Mouse (Mus musculus) CH12.LX (cell line): Measurements from ENCODE around the gene Sult1e1. TPM values are rescaled to one million over a fixed set of nuclear protein-coding genes. Genes with fewer than 3 reads are reported as not detected.

Experiments used
- DNase-seq: peaks from one replicate; pipeline ENCODE4 v3.0.0-alpha.2; 2013; ENCODE audit errors: extremely low read depth
- H3K27ac ChIP-seq: 2 replicates; pipeline ENCODE4 v1.5.1; 2012; ENCODE audit warnings: low read depth, mild to moderate bottlenecking, control low read depth, moderate library complexity; ENCODE audit not compliant: insufficient read depth
- H3K27me3 ChIP-seq: replicated peaks from 2 replicates; pipeline ENCODE3; 2012; ENCODE audit warnings: inconsistent platforms
- H3K36me3 ChIP-seq, 2 experiments: replicated peaks in 1 of 2; 2 replicates each; pipeline versions ENCODE3 to v1.6.1; 2012; ENCODE audit warnings: inconsistent platforms in 1 of 2, low read length in 1 of 2, mild to moderate bottlenecking in 1 of 2, mixed read lengths in 1 of 2, moderate library complexity in 1 of 2; ENCODE audit not compliant: control insufficient read depth in 1 of 2, insufficient read depth in 1 of 2
- H3K4me1 ChIP-seq, 2 experiments: 2 replicates each; pipeline ENCODE4 v1.6.1; 2012; ENCODE audit warnings: inconsistent platforms in 1 of 2, moderate library complexity in 1 of 2; ENCODE audit not compliant: insufficient read depth in 2 of 2, control insufficient read depth in 1 of 2
- H3K4me2 ChIP-seq: 2 replicates; pipeline ENCODE4 v1.6.1; 2012; ENCODE audit warnings: low read depth, mild to moderate bottlenecking, control low read depth; ENCODE audit not compliant: poor library complexity, insufficient read depth, severe bottlenecking
- H3K4me3 ChIP-seq, 3 experiments: fragments of 150-350 bp in 1 of 3; sonication (generic) in 1 of 3; replicated peaks in 1 of 3; 2 replicates each; pipeline versions ENCODE3 to v1.5.1; 2011 to 2012; ENCODE audit warnings: low read depth in 2 of 3, low read length in 2 of 3, mild to moderate bottlenecking in 2 of 3, moderate library complexity in 2 of 3, control low read depth in 1 of 3, improper control_type of control experiment in 1 of 3, inconsistent platforms in 1 of 3, mixed read lengths in 1 of 3; ENCODE audit not compliant: poor library complexity in 1 of 3
- H3K79me2 ChIP-seq: replicated peaks from 2 replicates; pipeline ENCODE4 v1.6.1; 2012; ENCODE audit warnings: mild to moderate bottlenecking, moderate library complexity; ENCODE audit not compliant: control insufficient read depth, poor library complexity, insufficient read depth, severe bottlenecking; ENCODE audit errors: extremely low read depth
- H3K9ac ChIP-seq: 2 replicates; pipeline ENCODE4 v1.6.1; 2012; ENCODE audit warnings: low read depth, mild to moderate bottlenecking, control low read depth, moderate library complexity; ENCODE audit not compliant: insufficient read depth
- H3K9me3 ChIP-seq: replicated peaks from 2 replicates; pipeline ENCODE3; 2012; ENCODE audit warnings: low read length, inconsistent platforms, mixed read lengths
- CHD1 ChIP-seq: IDR thresholded peaks from 2 replicates; pipeline ENCODE4 v1.6.1; 2012; ENCODE audit warnings: low read depth, low read length, improper control_type of control experiment, inconsistent platforms
- E2F4 ChIP-seq: IDR thresholded peaks from 2 replicates; pipeline ENCODE4 v1.6.1; 2011; ENCODE audit warnings: low read depth, low read length, improper control_type of control experiment; ENCODE audit not compliant: insufficient replicate concordance
- ETS1 ChIP-seq: conservative IDR thresholded peaks from 2 replicates; pipeline ENCODE4 v1.6.1; 2012; ENCODE audit warnings: low read depth, mild to moderate bottlenecking, inconsistent platforms, low read length, improper control_type of control experiment, moderate library complexity
- GABPA ChIP-seq: IDR thresholded peaks from 2 replicates; pipeline ENCODE4 v1.6.1; 2012; ENCODE audit warnings: low read depth, low read length, improper control_type of control experiment, inconsistent platforms; ENCODE audit not compliant: insufficient replicate concordance
- HCFC1 ChIP-seq: IDR thresholded peaks from 2 replicates; pipeline ENCODE4 v1.6.1; 2012; ENCODE audit warnings: low read depth, mild to moderate bottlenecking, inconsistent platforms, low read length, improper control_type of control experiment
- IRF4 ChIP-seq: IDR thresholded peaks from 2 replicates; pipeline ENCODE4 v1.6.1; 2014; ENCODE audit warnings: low read depth, mild to moderate bottlenecking, inconsistent platforms, low read length, improper control_type of control experiment
- JUN ChIP-seq: IDR thresholded peaks from 2 replicates; pipeline ENCODE4 v1.6.1; 2011; ENCODE audit warnings: low read depth, mild to moderate bottlenecking, low read length, improper control_type of control experiment, moderate library complexity; ENCODE audit not compliant: insufficient read depth
- JUND ChIP-seq: conservative IDR thresholded peaks from 2 replicates; pipeline ENCODE4 v1.6.1; 2011; ENCODE audit warnings: low read depth, low read length, improper control_type of control experiment
- MAZ ChIP-seq: IDR thresholded peaks from 2 replicates; pipeline ENCODE4 v1.6.1; 2012; ENCODE audit warnings: low read depth, mild to moderate bottlenecking, inconsistent platforms, low read length, improper control_type of control experiment, moderate library complexity
- NELFE ChIP-seq: IDR thresholded peaks from 2 replicates; pipeline ENCODE4 v1.6.1; 2011; ENCODE audit warnings: low read depth, low read length, improper control_type of control experiment
- POLR2AphosphoS2 ChIP-seq: IDR thresholded peaks from 2 replicates; pipeline ENCODE4 v1.6.1; 2011; ENCODE audit warnings: low read depth, low read length, improper control_type of control experiment
- RAD21 ChIP-seq: IDR thresholded peaks from 2 replicates; pipeline ENCODE4 v1.6.1; 2011; ENCODE audit warnings: low read depth, mild to moderate bottlenecking, low read length, improper control_type of control experiment, moderate library complexity
- TBP ChIP-seq: conservative IDR thresholded peaks from 2 replicates; pipeline ENCODE4 v1.6.1; 2011; ENCODE audit warnings: low read depth, low read length, improper control_type of control experiment
- TCF12 ChIP-seq: IDR thresholded peaks from 2 replicates; pipeline ENCODE4 v1.6.1; 2014; ENCODE audit warnings: low read depth, mild to moderate bottlenecking, inconsistent platforms, low read length, improper control_type of control experiment
- UBTF ChIP-seq: IDR thresholded peaks from 2 replicates; pipeline ENCODE4 v1.6.1; 2012; ENCODE audit warnings: low read depth, mild to moderate bottlenecking, inconsistent platforms, low read length, improper control_type of control experiment, moderate library complexity
- USF1 ChIP-seq: IDR thresholded peaks from 2 replicates; pipeline ENCODE4 v1.6.1; 2014; ENCODE audit warnings: low read depth, mild to moderate bottlenecking, inconsistent platforms, low read length, improper control_type of control experiment
- ZKSCAN1 ChIP-seq: IDR thresholded peaks from 2 replicates; pipeline ENCODE4 v1.6.1; 2012; ENCODE audit warnings: low read depth, inconsistent platforms, low read length, improper control_type of control experiment, borderline replicate concordance
- ZMIZ1 ChIP-seq: IDR thresholded peaks from 2 replicates; pipeline ENCODE4 v1.6.1; 2012; ENCODE audit warnings: low read depth, mild to moderate bottlenecking, inconsistent platforms, low read length, improper control_type of control experiment
- dilution Hi-C: fragments of 300-500 bp; cut with MboI; formaldehyde crosslinking; loops from 2 replicates; pipeline ENCODE4 v1.14.3; 2020; ENCODE audit warnings: low sequenced_read_pairs; ENCODE audit not compliant: extremely low pct_unique_long_range_greater_than_20kb, extremely low pct_ligation_motif_present
- in situ Hi-C: fragments of 300-500 bp; cut with MboI; formaldehyde crosslinking; loops from 3 replicates; pipeline ENCODE4 v1.14.3; 2019; ENCODE audit warnings: low sequenced_read_pairs, low pct_ligation_motif_present, low pct_unique_long_range_greater_than_20kb, mixed read lengths
- polyA plus RNA-seq: library from polyadenylated mRNA; unstranded; fragments of >175 nt; gene quantifications from 2 replicates; pipeline ENCODE4 v1.2.1, GENCODE M21; 2012; ENCODE audit warnings: low read depth; ENCODE audit not compliant: insufficient read length
- total RNA-seq, 2 experiments: library from RNA; depleted of rRNA; stranded (reverse); fragments of 300-350 nt in 1 of 2; fragments of >200 nt in 1 of 2; gene quantifications; 2 replicates each; pipeline ENCODE4 v1.2.3; 2012 to 2014

Gene Sult1e1
- total and polyA plus RNA-seq, 3 experiments, result not detected

GRCm38 (mm10) chr5:87567306-87567705, 24.1 kb downstream of the Sult1e1 start:
- Histone ChIP-seq H3K27ac (no peak overlapping the region), H3K4me2 (no peak overlapping the region), H3K27me3 (no peaks in the 10 kb centered on the region), H3K4me1 (no peaks in the 10 kb centered on the region), H3K79me2 (no peaks in the 10 kb centered on the region), H3K9me3 (no peaks in the 10 kb centered on the region), H3K4me3 (no peak overlapping the region)
- dilution Hi-C loops, result no loop called here
- no peak for TF ChIP-seq E2F4
- TF ChIP-seq, all 38 proteins: peak for 0
- DNase-seq, result no peak
- in situ Hi-C loops, result no loop called here
- Histone ChIP-seq H3K9ac (no peak overlapping the region), H3K36me3 (no peaks in the 10 kb centered on the region)

GRCm38 (mm10) chr5:87562966-87563365, 28.4 kb downstream of the Sult1e1 start:
- in situ Hi-C loops, result no loop called here
- H3K4me1 ChIP-seq, result no peaks in the 10 kb centered on the region
- no peaks in the 10 kb centered on the region for H3K27me3 ChIP-seq
- H3K79me2 ChIP-seq, result no peaks in the 10 kb centered on the region
- no peak overlapping the region for H3K9ac ChIP-seq
- dilution Hi-C loops, result no loop called here
- TF ChIP-seq POLR2AphosphoS2 (no peak), GABPA (no peak), HCFC1 (no peak), IRF4 (no peak), UBTF (no peak), JUND (no peak), USF1 (no peak), NELFE (no peak), TBP (no peak), ZMIZ1 (no peak), TCF12 (no peak)
- DNase-seq, result no peak
- H3K27ac ChIP-seq, result no peak overlapping the region
- H3K9me3 ChIP-seq, result no peaks in the 10 kb centered on the region
- no peaks in the 10 kb centered on the region for H3K36me3 ChIP-seq
- no peak overlapping the region for H3K4me3 ChIP-seq
- H3K4me2 ChIP-seq, result no peak overlapping the region

GRCm38 (mm10) chr5:87562526-87562925, 28.9 kb downstream of the Sult1e1 start:
- H3K79me2 ChIP-seq, result no peaks in the 10 kb centered on the region
- no peak overlapping the region for H3K9ac ChIP-seq
- no peaks in the 10 kb centered on the region for H3K4me1 ChIP-seq
- in situ Hi-C loops, result no loop called here
- no peaks in the 10 kb centered on the region for H3K9me3 ChIP-seq
- no peak for DNase-seq
- H3K27ac ChIP-seq, result no peak overlapping the region
- TF ChIP-seq GABPA, result no peak
- no peak for TF ChIP-seq ETS1
- TF ChIP-seq ZMIZ1, result no peak
- TF ChIP-seq JUND, result no peak
- no peak for TF ChIP-seq RAD21
- no peak for TF ChIP-seq JUN
- TF ChIP-seq CHD1, result no peak
- TF ChIP-seq ZKSCAN1, result no peak
- no peak for TF ChIP-seq POLR2AphosphoS2
- no peak for TF ChIP-seq MAZ
- no peaks in the 10 kb centered on the region for H3K36me3 ChIP-seq
- dilution Hi-C loops, result no loop called here
- H3K4me2 ChIP-seq, result no peak overlapping the region
- H3K4me3 ChIP-seq, result no peak overlapping the region
- H3K27me3 ChIP-seq, result no peaks in the 10 kb centered on the region
